Mouse (Mus musculus) inflammation-experienced regulatory T-cells, adult 6 months (primary cell): ENCODE results near the gene Gm21987. TPM values are rescaled to one million over a fixed set of nuclear protein-coding genes. Genes with fewer than 3 reads are reported as not detected.
"Not testable (repeated sequence)": the region's sequence is repeated elsewhere in the genome, so short reads cannot be mapped to it uniquely, and the experiment has no call there.

Experiments
- ATAC-seq: one replicate; pipeline ENCODE4 v1.8.0; 2017
- polyA plus RNA-seq, 3 experiments: library from polyadenylated mRNA; unstranded; fragments of 100-300 nt; shearing (Covaris generic); gene quantifications; one replicate each; pipeline ENCODE4 v1.2.1; 2017

The Gm21987 gene
- polyA plus RNA-seq = not detected

GRCm38 (mm10) chr16:38346529-38347325 lies at the start of gene Gm21987, which contains the start of gene Cox17:
Gene Gm21987 (plus strand): TSS chr16:38347040.
Gene Cox17 (plus strand): TSS chr16:38346991.
- peak; percentile 99 for ATAC-seq

GRCm38 (mm10) chr16:38298410-38298809 lies 48.4 kb upstream of the Gm21987 start:
- ATAC-seq = no peak

GRCm38 (mm10) chr16:38302367-38302766 lies 44.5 kb upstream of the Gm21987 start:
- ATAC-seq = no peak

- ATAC-seq = no peak
Measured at GRCm38 (mm10) chr16:38304460-38305194, 42.2 kb upstream of the Gm21987 start.

- ATAC-seq = no peak
Measured at GRCm38 (mm10) chr16:38306571-38307220, 40.1 kb upstream of the Gm21987 start.

GRCm38 (mm10) chr16:38307221-38307605 lies 39.6 kb upstream of the Gm21987 start:
- ATAC-seq = no peak

- ATAC-seq = no peak
Measured at GRCm38 (mm10) chr16:38307651-38308050, 39.2 kb upstream of the Gm21987 start.

- no peak for ATAC-seq
Measured at GRCm38 (mm10) chr16:38308195-38308594, 38.6 kb upstream of the Gm21987 start.

- no peak for ATAC-seq
Measured at GRCm38 (mm10) chr16:38318492-38318891, 28.3 kb upstream of the Gm21987 start.

- no peak for ATAC-seq
Measured at GRCm38 (mm10) chr16:38319087-38319486, 27.8 kb upstream of the Gm21987 start.

- peak; percentile 77 for ATAC-seq
Measured at GRCm38 (mm10) chr16:38321452-38321935, 25.3 kb upstream of the Gm21987 start.

- ATAC-seq = no peak
Measured at GRCm38 (mm10) chr16:38324311-38324710, 22.5 kb upstream of the Gm21987 start.

- no peak for ATAC-seq
Measured at GRCm38 (mm10) chr16:38326778-38327397, 20.0 kb upstream of the Gm21987 start.

GRCm38 (mm10) chr16:38329340-38329739 lies 17.5 kb upstream of the Gm21987 start:
- no peak for ATAC-seq

GRCm38 (mm10) chr16:38334431-38334830 lies 12.4 kb upstream of the Gm21987 start:
- no peak for ATAC-seq

- not testable (repeated sequence) for ATAC-seq
Measured at GRCm38 (mm10) chr16:38338077-38338476, 8.8 kb upstream of the Gm21987 start.

- no peak for ATAC-seq
Measured at GRCm38 (mm10) chr16:38341396-38342324, 5.2 kb upstream of the Gm21987 start, which contains the start of gene Maats1. Gene Maats1 (minus strand): TSS chr16:38342143.

GRCm38 (mm10) chr16:38344941-38345725 lies 1.7 kb upstream of the Gm21987 start:
- ATAC-seq = no peak

GRCm38 (mm10) chr16:38347588-38347987 lies 748 bp downstream of the Gm21987 start:
- ATAC-seq = no peak

GRCm38 (mm10) chr16:38348217-38348761 lies 1.4 kb downstream of the Gm21987 start:
- no peak for ATAC-seq
